Mouse (Mus musculus) hindbrain, embryonic 15.5 days (tissue): ENCODE measurements at regions not wholly inside any gene's neighbourhood (a gene's known extent, or its start where the extent isn't known, plus 50 kb on each side); places are given as distances from the start of the nearest gene placed in this dataset.
A peak's percentile ranks its signal among the peaks of the same experiment; 100 is the strongest.

Experiments used
- ATAC-seq: fragments of 200-750 bp; cut with Nextera tagmentation; 2 replicates; pipeline ENCODE4 v1.8.0; 2017; ENCODE audit warnings: low read depth, moderate number of reproducible peaks, moderate TSS enrichment; ENCODE audit not compliant: low FRiP score
- H3K27ac ChIP-seq: fragments of 300-500 bp; sonication (generic); replicated peaks from 2 replicates; pipeline ENCODE4 v1.5.1; 2015; ENCODE audit warnings: mild to moderate bottlenecking, inconsistent platforms
- H3K27me3 ChIP-seq: fragments of 300-500 bp; sonication (generic); 2 replicates; pipeline ENCODE4 v1.6.1; 2015; ENCODE audit warnings: control low read depth, inconsistent platforms
- H3K36me3 ChIP-seq: fragments of 300-500 bp; sonication (generic); 2 replicates; pipeline ENCODE4 v1.6.1; 2015; ENCODE audit warnings: control low read depth, inconsistent platforms
- H3K4me1 ChIP-seq: fragments of 300-500 bp; sonication (generic); replicated peaks from 2 replicates; pipeline ENCODE4 v1.6.1; 2015; ENCODE audit warnings: control low read depth, inconsistent platforms
- H3K4me2 ChIP-seq: fragments of 300-500 bp; sonication (generic); 2 replicates; pipeline ENCODE4 v1.6.1; 2015; ENCODE audit warnings: moderate library complexity, mild to moderate bottlenecking, inconsistent platforms
- H3K4me3 ChIP-seq: fragments of 300-500 bp; sonication (generic); 2 replicates; pipeline ENCODE4 v1.5.1; 2015; ENCODE audit warnings: mild to moderate bottlenecking, inconsistent platforms
- H3K9ac ChIP-seq: fragments of 300-500 bp; sonication (generic); 2 replicates; pipeline ENCODE4 v1.6.1; 2015; ENCODE audit warnings: inconsistent platforms
- H3K9me3 ChIP-seq: fragments of 300-500 bp; sonication (generic); 2 replicates; pipeline ENCODE4 v1.6.1; 2016; ENCODE audit warnings: control low read depth, inconsistent platforms
- WGBS: fragments of 180-500 bp; shearing (Covaris S2); methylation state at CpG from one replicate; pipeline ENCODE4 v1.1.7; 2015; 5-methylcytosine and 5-hydroxymethylcytosine counted together

- Histone ChIP-seq H3K27me3 (no peaks in the 10 kb centered on the region), H3K9me3 (no peaks in the 10 kb centered on the region), H3K9ac (peak overlapping the region; percentile 37), H3K4me2 (peak overlapping the region; percentile 75), H3K4me1 (peaks cover 27% of the 10 kb centered on the region), H3K4me3 (peak overlapping the region; percentile 41), H3K27ac (peak overlapping the region; percentile 80), H3K36me3 (no peaks in the 10 kb centered on the region)
- ATAC-seq = peak; percentile 83
- 6% methylated on average over 30 of the region's 30 CpGs for WGBS
Observed at GRCm38 (mm10) chr12:69461888-69462840, 89.9 kb upstream of the Gm9887 start.

GRCm38 (mm10) chr12:69460552-69461079, 88.4 kb upstream of the Gm9887 start:
- H3K27ac ChIP-seq = no peak overlapping the region
- H3K4me3 ChIP-seq = no peak overlapping the region
- no peak overlapping the region for H3K9ac ChIP-seq
- H3K9me3 ChIP-seq = no peaks in the 10 kb centered on the region
- H3K4me1 ChIP-seq = peaks cover 27% of the 10 kb centered on the region
- no peak for ATAC-seq
- H3K4me2 ChIP-seq = no peak overlapping the region
- H3K36me3 ChIP-seq = no peaks in the 10 kb centered on the region
- 71% methylated on average over 3 of the region's 3 CpGs for WGBS
- H3K27me3 ChIP-seq = no peaks in the 10 kb centered on the region

GRCm38 (mm10) chr12:69458170-69458841, 86.0 kb upstream of the Gm9887 start:
- Histone ChIP-seq H3K4me2 (no peak overlapping the region), H3K4me1 (peaks cover 27% of the 10 kb centered on the region), H3K4me3 (no peak overlapping the region), H3K9ac (no peak overlapping the region), H3K27me3 (no peaks in the 10 kb centered on the region), H3K9me3 (no peaks in the 10 kb centered on the region), H3K36me3 (no peaks in the 10 kb centered on the region), H3K27ac (peak overlapping the region; percentile 51)
- no peak for ATAC-seq
- 67% methylated on average over 14 of the region's 14 CpGs for WGBS

DNA sequence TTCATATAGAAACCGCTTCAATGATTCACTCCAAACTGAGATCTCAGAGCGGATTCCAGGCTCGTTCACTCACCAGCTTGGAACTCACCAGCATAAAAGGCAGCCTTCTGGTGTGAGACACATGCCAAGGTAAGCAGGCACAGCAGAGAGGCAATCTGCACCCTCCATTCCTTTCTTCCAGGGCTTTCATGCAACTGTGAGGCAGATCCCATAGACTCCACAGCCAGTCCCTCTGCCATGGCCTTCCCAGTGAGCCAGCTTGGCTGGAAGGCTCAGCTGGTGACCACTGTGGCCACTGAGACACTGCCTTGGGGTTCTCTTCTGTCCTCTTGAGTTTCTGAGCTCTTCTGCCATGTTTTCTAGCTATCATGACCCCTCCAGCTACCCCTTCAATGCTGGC, 84.5 kb upstream of the Gm9887 start:
- Histone ChIP-seq H3K9ac (no peak overlapping the region), H3K36me3 (no peaks in the 10 kb centered on the region), H3K4me2 (no peak overlapping the region), H3K4me3 (no peak overlapping the region), H3K27ac (no peak overlapping the region), H3K4me1 (peaks cover 13% of the 10 kb centered on the region), H3K9me3 (no peaks in the 10 kb centered on the region), H3K27me3 (no peaks in the 10 kb centered on the region)
- WGBS = 84% methylated on average over 3 of the region's 3 CpGs
- ATAC-seq = no peak

DNA sequence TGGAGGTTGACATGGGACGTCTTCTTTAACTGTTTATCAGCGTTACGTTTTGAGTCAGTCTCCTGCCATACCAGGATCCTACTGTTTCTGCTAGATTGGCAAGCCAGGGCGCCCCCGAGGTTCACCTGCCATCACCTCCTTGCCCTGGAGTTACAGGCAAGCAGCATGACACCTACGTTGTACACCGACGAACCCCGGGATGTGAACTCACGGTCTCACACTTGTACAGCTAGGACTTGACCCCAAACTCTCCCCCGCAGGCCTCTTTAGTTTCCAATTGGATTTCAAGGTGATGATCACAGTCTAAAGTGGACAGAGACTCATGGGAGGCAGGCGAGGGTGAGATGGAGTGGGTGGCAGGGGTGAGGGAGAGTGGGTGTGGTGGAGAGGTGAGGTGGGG, 83.9 kb upstream of the Gm9887 start:
- Histone ChIP-seq H3K4me2 (no peak overlapping the region), H3K4me1 (0 out of 2 replicates have a peak, but pooled peaks cover 7% of the 10 kb centered on the region), H3K9ac (no peak overlapping the region), H3K36me3 (no peaks in the 10 kb centered on the region), H3K9me3 (no peaks in the 10 kb centered on the region), H3K27ac (no peak overlapping the region), H3K4me3 (no peak overlapping the region), H3K27me3 (no peaks in the 10 kb centered on the region)
- ATAC-seq = no peak
- 89% methylated on average over 12 of the region's 12 CpGs for WGBS

DNA sequence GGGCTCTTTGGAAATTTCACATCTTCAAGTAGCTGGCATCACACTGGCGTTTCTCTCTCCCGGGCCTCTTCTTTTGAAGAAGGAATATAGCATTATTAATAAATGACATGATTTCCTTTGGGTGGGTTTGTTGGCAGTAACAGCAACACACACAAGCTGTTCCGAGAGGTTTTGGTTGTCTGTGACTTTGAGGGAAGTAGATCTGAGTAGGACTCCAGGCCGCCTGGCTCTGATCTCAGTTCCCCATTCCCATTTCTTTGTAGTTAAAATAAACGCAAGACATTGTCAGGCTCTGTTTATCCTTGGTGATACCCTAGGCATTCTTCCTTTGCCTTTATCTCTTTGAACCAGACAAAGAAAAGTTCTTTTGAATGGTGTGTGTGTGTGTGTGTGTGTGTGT, 83.3 kb upstream of the Gm9887 start:
- WGBS = 62% methylated on average over 5 of the region's 5 CpGs
- ATAC-seq = no peak
- Histone ChIP-seq H3K9ac (no peak overlapping the region), H3K4me1 (0 out of 2 replicates have a peak, but pooled peaks cover 7% of the 10 kb centered on the region), H3K36me3 (no peaks in the 10 kb centered on the region), H3K27me3 (no peaks in the 10 kb centered on the region), H3K4me3 (no peak overlapping the region), H3K4me2 (no peak overlapping the region), H3K27ac (0 out of 2 replicates have a peak overlapping the region, but pooled peaks have one; percentile 31), H3K9me3 (no peaks in the 10 kb centered on the region)

DNA sequence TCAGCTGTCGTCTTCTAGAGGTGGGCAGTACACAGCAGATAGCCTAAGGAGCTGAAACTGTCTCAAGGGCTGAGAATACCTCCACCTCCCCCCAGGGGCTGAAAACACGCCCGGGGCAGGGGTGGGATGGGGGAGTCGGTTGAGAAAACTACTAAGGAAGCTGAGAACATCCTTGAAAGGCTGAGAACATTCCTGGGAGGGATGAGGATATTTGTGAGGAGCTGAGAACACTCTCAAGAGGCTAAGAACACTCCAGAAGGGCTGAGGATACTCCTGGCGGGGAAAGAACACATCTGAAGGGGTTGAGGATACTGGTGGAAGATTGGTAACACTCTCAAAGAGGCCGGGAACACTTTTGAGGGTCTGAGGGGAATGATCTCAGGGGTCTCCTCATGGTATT, 81.3 kb upstream of the Gm9887 start:
- H3K4me3 ChIP-seq = no peak overlapping the region
- 90% methylated on average over 6 of the region's 6 CpGs for WGBS

DNA sequence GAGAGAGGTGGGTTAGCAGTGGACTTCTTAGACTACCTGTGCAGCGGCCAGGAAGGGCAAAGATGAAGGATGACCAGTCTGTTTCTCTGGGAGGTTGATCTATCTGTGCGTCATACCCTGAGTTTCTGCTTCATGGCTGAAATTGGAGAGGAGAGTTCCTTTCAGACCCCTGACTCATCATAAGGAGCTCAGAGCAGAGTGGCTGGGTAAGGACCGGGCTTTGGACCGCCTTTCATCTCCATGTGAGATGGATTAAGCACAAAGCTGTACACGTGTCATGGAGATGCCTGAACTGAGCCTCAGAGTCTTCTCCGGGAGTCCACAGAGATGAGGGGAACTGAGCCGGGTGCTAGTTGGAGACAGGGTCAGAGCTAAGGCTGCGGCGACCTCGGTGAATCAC, 80.7 kb upstream of the Gm9887 start:
- ATAC-seq = no peak
- no peak overlapping the region for H3K9ac ChIP-seq
- 97% methylated on average over 10 of the region's 10 CpGs for WGBS
- H3K4me3 ChIP-seq = no peak overlapping the region
- H3K27me3 ChIP-seq = no peaks in the 10 kb centered on the region
- H3K4me1 ChIP-seq = peaks cover 3% of the 10 kb centered on the region; the same call in 1 of the 2 replicates
- no peak overlapping the region for H3K4me2 ChIP-seq
- no peaks in the 10 kb centered on the region for H3K36me3 ChIP-seq
- H3K27ac ChIP-seq = no peak overlapping the region
- H3K9me3 ChIP-seq = no peaks in the 10 kb centered on the region

More for the DNA sequence above, 81.3 kb upstream of the Gm9887 start:
- Histone ChIP-seq H3K4me1 (0 out of 2 replicates have a peak, but pooled peaks cover 6% of the 10 kb centered on the region), H3K9me3 (no peaks in the 10 kb centered on the region), H3K36me3 (no peaks in the 10 kb centered on the region), H3K27ac (no peak overlapping the region), H3K9ac (no peak overlapping the region), H3K4me2 (no peak overlapping the region), H3K27me3 (no peaks in the 10 kb centered on the region)
- no peak for ATAC-seq

DNA sequence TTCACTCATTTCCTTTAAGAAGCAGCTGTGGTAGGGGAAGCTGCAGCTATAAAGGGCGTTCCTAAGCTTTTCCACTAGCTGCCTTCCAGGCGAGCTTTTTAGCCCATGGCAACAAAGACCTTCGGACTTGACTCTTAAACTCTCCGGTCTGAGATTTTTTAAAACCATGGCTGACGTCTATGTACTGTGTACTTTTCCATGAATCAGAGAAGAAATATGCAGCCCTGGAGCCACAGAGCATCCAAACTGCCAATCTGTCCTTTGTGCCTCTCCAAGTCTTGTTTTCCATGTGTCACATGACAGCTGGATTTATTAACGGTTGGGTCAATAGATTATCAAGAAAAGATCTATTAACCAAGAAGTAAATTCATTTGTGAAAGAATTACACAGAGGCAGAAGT, 78.9 kb upstream of the Gm9887 start:
- 68% methylated on average over 6 of the region's 6 CpGs for WGBS
- ATAC-seq = no peak
- Histone ChIP-seq H3K27ac (no peak overlapping the region), H3K27me3 (no peaks in the 10 kb centered on the region), H3K9ac (no peak overlapping the region), H3K9me3 (no peaks in the 10 kb centered on the region), H3K4me3 (no peak overlapping the region), H3K4me1 (peaks cover 12% of the 10 kb centered on the region), H3K36me3 (no peaks in the 10 kb centered on the region), H3K4me2 (no peak overlapping the region)

GRCm38 (mm10) chr12:69447962-69448767, 75.9 kb upstream of the Gm9887 start:
- H3K4me3 ChIP-seq = no peak overlapping the region
- H3K36me3 ChIP-seq = no peaks in the 10 kb centered on the region
- no peaks in the 10 kb centered on the region for H3K9me3 ChIP-seq
- no peak for ATAC-seq
- no peak overlapping the region for H3K4me2 ChIP-seq
- peak overlapping the region; percentile 61 for H3K27ac ChIP-seq
- H3K4me1 ChIP-seq = peaks cover 15% of the 10 kb centered on the region
- no peaks in the 10 kb centered on the region for H3K27me3 ChIP-seq
- 66% methylated on average over 14 of the region's 14 CpGs for WGBS
- no peak overlapping the region for H3K9ac ChIP-seq

GRCm38 (mm10) chr12:69447322-69447827, 75.1 kb upstream of the Gm9887 start:
- H3K9ac ChIP-seq = no peak overlapping the region
- H3K27ac ChIP-seq = peak overlapping the region; percentile 61
- H3K4me2 ChIP-seq = no peak overlapping the region
- H3K4me3 ChIP-seq = no peak overlapping the region
- ATAC-seq = no peak
- H3K4me1 ChIP-seq = peaks cover 15% of the 10 kb centered on the region
- H3K27me3 ChIP-seq = no peaks in the 10 kb centered on the region
- WGBS = 81% methylated on average over 9 of the region's 9 CpGs
- H3K36me3 ChIP-seq = no peaks in the 10 kb centered on the region
- H3K9me3 ChIP-seq = no peaks in the 10 kb centered on the region
